Mouse (Mus musculus) spleen, adult 10 weeks (tissue): ENCODE measurements around the gene Tmem192. TPM values are rescaled to one million over a fixed set of nuclear protein-coding genes. Genes with fewer than 3 reads are reported as not detected.

Experiments
- polyA plus RNA-seq: library from polyadenylated mRNA; stranded (reverse); fragments of 350-450 nt; fragmentation: Illumina TruSeq; extraction: RNeasy Lipid Tissue Mini Kit (QIAGEN cat#74804); gene quantifications from one replicate; pipeline ENCODE4 v1.2.3, GENCODE M21; 2015; ENCODE audit warnings: low replicate concordance; ENCODE audit not compliant: insufficient read depth

Tmem192 gene
- polyA plus RNA-seq = 27.2 TPM

GRCm38 (mm10) chr8:64946820-64947697 lies at the start of gene Tmem192:
Gene Tmem192 (plus strand): TSS chr8:64947185.

GRCm38 (mm10) chr8:64987731-64988130 lies 40.7 kb downstream of the Tmem192 start, which contains the start of gene Trim75:
Gene Trim75 (minus strand): TSS chr8:64987831.

GRCm38 (mm10) chr8:65018423-65018822 lies 71.4 kb downstream of the Tmem192 start, which contains the start of the genes Trim61 and Trim60:
Gene Trim61 (minus strand): TSS chr8:65018523.
Gene Trim60 (minus strand): TSS chr8:65018584.

Other genes starting within 250 kb of the Tmem192 start
- gene Msmo1, start 213.4 kb upstream of the Tmem192 start, polyA plus RNA-seq = 41.0 TPM
- gene Klhl2, start 97.2 kb upstream of the Tmem192 start, polyA plus RNA-seq = 17.9 TPM
- not detected for gene Trim75, start 40.6 kb downstream of the Tmem192 start, polyA plus RNA-seq
- not detected for gene Trim61, start 71.3 kb downstream of the Tmem192 start, polyA plus RNA-seq
- gene Trim60, start 71.4 kb downstream of the Tmem192 start, polyA plus RNA-seq = not detected
- gene Apela, start 90.2 kb downstream of the Tmem192 start, polyA plus RNA-seq = not detected
- gene Gm10663, start 127.8 kb downstream of the Tmem192 start, polyA plus RNA-seq = not detected
- gene BC030870, start 182.4 kb downstream of the Tmem192 start, polyA plus RNA-seq = not detected